Mouse (Mus musculus) small intestine, adult 2 months (tissue): Measurements from ENCODE around the gene Pard3b.

Experiments used
- CTCF ChIP-seq: fragments of 200-500 bp; IDR thresholded peaks from 2 replicates; pipeline ENCODE4 v1.5.1; 2012; ENCODE audit warnings: low read depth, mild to moderate bottlenecking, control low read depth, inconsistent platforms, low read length, moderate library complexity, mixed read lengths; ENCODE audit not compliant: insufficient replicate concordance, insufficient read length; ENCODE audit errors: extremely low read depth
- POLR2A ChIP-seq: fragments of 200-500 bp; IDR thresholded peaks from 2 replicates; pipeline ENCODE4 v1.6.1; 2012; ENCODE audit warnings: low read depth, mild to moderate bottlenecking, control low read depth, inconsistent platforms, low read length, moderate library complexity

GRCm38 (mm10) chr1:62433891-62434290 lies 795.3 kb downstream of the Pard3b start:
- no peak for TF ChIP-seq POLR2A
- TF ChIP-seq CTCF = no peak
